In the genomic region with DNA sequence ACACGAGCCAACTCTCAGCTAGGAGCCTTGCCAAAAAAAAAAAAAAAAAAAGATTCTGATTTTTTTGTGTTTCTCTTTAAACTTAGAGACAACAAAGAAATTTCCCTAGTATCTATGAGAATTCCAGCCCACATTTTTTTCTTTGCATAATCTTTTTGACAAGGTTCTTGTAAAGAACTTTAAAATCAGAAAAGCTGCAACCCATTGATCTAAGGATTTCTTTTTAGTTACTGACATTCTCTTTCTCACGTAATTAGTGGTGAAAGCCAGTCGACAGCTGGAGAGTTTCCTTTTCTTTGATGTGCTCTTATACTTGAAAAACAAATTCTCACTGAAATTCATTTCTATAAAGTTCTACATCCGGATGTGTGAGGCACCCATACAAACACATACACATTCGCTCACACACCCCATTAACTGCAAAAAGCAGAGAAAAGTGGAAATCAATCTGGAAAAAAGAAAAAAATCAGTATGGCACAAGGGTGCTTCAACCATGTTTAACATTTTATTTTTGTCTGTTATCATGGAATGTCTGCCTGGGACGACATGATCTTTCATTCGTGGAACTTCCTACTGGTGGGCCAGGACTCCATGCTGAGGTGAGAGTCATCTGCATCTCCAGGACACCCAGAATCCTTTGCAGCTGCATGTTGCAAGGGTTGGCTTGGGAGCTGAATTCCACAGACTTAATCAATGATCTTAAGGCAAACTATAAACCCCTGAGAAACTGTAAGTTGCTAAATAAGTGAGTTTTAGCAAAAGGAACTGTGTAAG, we compare ENCODE assay signal across 23 mouse cellular contexts.
DNase-seq lines count a peak whose midpoint lies in the region; ATAC-seq and TF ChIP-seq lines count a peak whose summit lies in the region.
"Had no signal": no experiment of that assay in that cellular context is flagged by ENCODE, and none has a peak within 500 bp of the region (broad histone marks: within the 10 kb centered on the region; RNA-seq: fewer than 3 reads in every experiment).

No protein-coding gene starts in this region.

- no peak for TF ChIP-seq CTCF in kidney, postnatal 0 days (IDR thresholded peaks at IDR 0.05; ENCODE audit: low read depth)
- TF ChIP-seq CTCF in brain, embryonic 14.5 days (IDR thresholded peaks at IDR 0.05; ENCODE audit: borderline replicate concordance, extremely low read depth, insufficient read depth, insufficient read length), result no peak

- TF ChIP-seq POLR2A in brain, embryonic 14.5 days (IDR thresholded peaks at IDR 0.05; ENCODE audit: borderline replicate concordance, extremely low read depth, insufficient read depth, insufficient read length, poor library complexity, severe bottlenecking), result no peak

- no peaks in the 10 kb centered on the region for H3K9me3 ChIP-seq in embryonic facial prominence, embryonic 14.5 days (ENCODE audit: control insufficient read depth, low read length)
- H3K9me3 ChIP-seq in embryonic facial prominence, embryonic 10.5 days, result no peaks in the 10 kb centered on the region
- H3K9me3 ChIP-seq in kidney, postnatal 0 days (replicated peaks; ENCODE audit: low read length), result no peaks in the 10 kb centered on the region
- H3K9me3 ChIP-seq: embryonic facial prominence, embryonic 12.5 days; heart, embryonic 10.5 days; limb, embryonic 15.5 days; midbrain, embryonic 10.5 days; stomach, embryonic 15.5 days had no signal

- no peaks in the 10 kb centered on the region for H3K27me3 ChIP-seq in embryonic facial prominence, embryonic 14.5 days (replicated peaks; ENCODE audit: control insufficient read depth, insufficient read depth, low read length)
- no peaks in the 10 kb centered on the region for H3K27me3 ChIP-seq in embryonic facial prominence, embryonic 10.5 days (replicated peaks; ENCODE audit: low read depth, poor library complexity, severe bottlenecking)
- H3K27me3 ChIP-seq in kidney, postnatal 0 days (ENCODE audit: insufficient read depth, low read length), result no peaks in the 10 kb centered on the region
- H3K27me3 ChIP-seq: embryonic facial prominence, embryonic 12.5 days; limb, embryonic 15.5 days; stomach, embryonic 15.5 days had no signal

- WGBS in embryonic facial prominence, embryonic 14.5 days, result 37% methylated on average over 7 of the region's 7 CpGs
- 59% methylated on average over 7 of the region's 7 CpGs for WGBS in embryonic facial prominence, embryonic 10.5 days
- 44% methylated on average over 7 of the region's 7 CpGs for WGBS in kidney, postnatal 0 days

- H3K27ac ChIP-seq in embryonic facial prominence, embryonic 14.5 days (replicated peaks; ENCODE audit: low read depth, low read length), result no peak overlapping the region
- H3K27ac ChIP-seq in embryonic facial prominence, embryonic 10.5 days (replicated peaks), result no peak overlapping the region
- no peak overlapping the region for H3K27ac ChIP-seq in kidney, postnatal 0 days
- H3K27ac ChIP-seq: embryonic facial prominence, embryonic 12.5 days; gastrocnemius, adult 2 months; heart, embryonic 10.5 days; hindbrain, postnatal 0 days; limb, embryonic 15.5 days; liver, embryonic 14.5 days; midbrain, embryonic 10.5 days; stomach, embryonic 15.5 days had no signal

- no peaks in the 10 kb centered on the region for H3K4me1 ChIP-seq in embryonic facial prominence, embryonic 14.5 days (ENCODE audit: control insufficient read depth, insufficient read depth, low read length)
- H3K4me1 ChIP-seq in embryonic facial prominence, embryonic 10.5 days, result no peaks in the 10 kb centered on the region
- H3K4me1 ChIP-seq in kidney, postnatal 0 days (replicated peaks; ENCODE audit: insufficient read depth, low read length), result no peaks in the 10 kb centered on the region
- H3K4me1 ChIP-seq: embryonic facial prominence, embryonic 12.5 days; heart, embryonic 10.5 days; midbrain, embryonic 10.5 days; stomach, embryonic 15.5 days had no signal

- ATAC-seq in embryonic facial prominence, embryonic 14.5 days (ENCODE audit: low read depth), result no peak
- no peak for ATAC-seq in kidney, postnatal 0 days (replicated peaks; ENCODE audit: low FRiP score, low read depth)
- ATAC-seq: hindbrain, postnatal 0 days; intestine, postnatal 0 days; Patski had no signal

- H3K4me2 ChIP-seq in embryonic facial prominence, embryonic 14.5 days (ENCODE audit: low read depth, low read length), result no peak overlapping the region
- H3K4me2 ChIP-seq in kidney, postnatal 0 days (ENCODE audit: low read length), result no peak overlapping the region
- H3K4me2 ChIP-seq: embryonic facial prominence, embryonic 12.5 days; limb, embryonic 15.5 days; stomach, embryonic 15.5 days had no signal

- H3K4me3 ChIP-seq in embryonic facial prominence, embryonic 14.5 days (ENCODE audit: low read depth, low read length), result no peak overlapping the region
- no peak overlapping the region for H3K4me3 ChIP-seq in embryonic facial prominence, embryonic 10.5 days
- H3K4me3 ChIP-seq in kidney, postnatal 0 days (replicated peaks; ENCODE audit: low read depth, low read length), result no peak overlapping the region
- H3K4me3 ChIP-seq: embryonic facial prominence, embryonic 12.5 days; erythroblast, embryonic 14.5 days; gastrocnemius, adult 2 months; heart, embryonic 10.5 days; limb, embryonic 15.5 days; midbrain, embryonic 10.5 days; myocyte; stomach, embryonic 15.5 days had no signal

- no peaks in the 10 kb centered on the region for H3K36me3 ChIP-seq in embryonic facial prominence, embryonic 14.5 days (ENCODE audit: control insufficient read depth, insufficient read depth, low read length)
- H3K36me3 ChIP-seq in embryonic facial prominence, embryonic 10.5 days (replicated peaks), result no peaks in the 10 kb centered on the region
- no peaks in the 10 kb centered on the region for H3K36me3 ChIP-seq in kidney, postnatal 0 days (ENCODE audit: insufficient read depth, low read length)
- H3K36me3 ChIP-seq: embryonic facial prominence, embryonic 12.5 days; heart, embryonic 10.5 days; limb, embryonic 15.5 days; midbrain, embryonic 10.5 days; stomach, embryonic 15.5 days had no signal

- intact Hi-C loops in left cerebral cortex, postnatal 36 days (cut with DNase I), result no loop called here

- H3K9ac ChIP-seq in embryonic facial prominence, embryonic 14.5 days (ENCODE audit: low read depth, low read length), result no peak overlapping the region
- no peak overlapping the region for H3K9ac ChIP-seq in kidney, postnatal 0 days (ENCODE audit: low read depth, low read length)
- H3K9ac ChIP-seq: embryonic facial prominence, embryonic 12.5 days; limb, embryonic 15.5 days; liver, embryonic 14.5 days; stomach, embryonic 15.5 days had no signal

- peak; percentile 5 for DNase-seq in embryonic facial prominence, embryonic 14.5 days (ENCODE audit: low spot score)
- DNase-seq in embryonic facial prominence, embryonic 10.5 days (ENCODE audit: low spot score), result no peak
- DNase-seq in kidney, postnatal 0 days (ENCODE audit: low spot score), result peak; percentile 32
- no peak for DNase-seq in kidney, postnatal 14 days
- peak; percentile 74 for DNase-seq in brain, embryonic 14.5 days (ENCODE audit: low read depth)
- peak; percentile 6 to 20 for DNase-seq in lung, postnatal 4 days
- DNase-seq in left cerebral cortex, postnatal 36 days (ENCODE audit: low spot score in 2 of 2), result no peak
- DNase-seq: cerebellum, adult 18-20 months; cerebellum, postnatal 14 days; gastrocnemius, adult 2 months; kidney, postnatal 4 days; thymus, postnatal 36 days had no signal

Comparison
In these comparisons a context has a peak if more than half of its experiments do, and no peak if none do; other contexts are left out.
1. DNase-seq: peak in embryonic facial prominence, embryonic 14.5 days (single experiment), kidney, postnatal 0 days (single experiment), brain, embryonic 14.5 days (single experiment) and lung, postnatal 4 days (2 of 2); none in embryonic facial prominence, embryonic 10.5 days (single experiment), kidney, postnatal 14 days (single experiment) and left cerebral cortex, postnatal 36 days (0 of 2).